Mouse (Mus musculus) hindbrain, postnatal 0 days (tissue): ENCODE data around the gene Vps4a. TPM values are rescaled to one million over a fixed set of nuclear protein-coding genes. Genes with fewer than 3 reads are reported as not detected.

Experiments used
- ATAC-seq: fragments of 200-750 bp; cut with Nextera tagmentation; 2 replicates; pipeline ENCODE4 v1.8.0; 2017; ENCODE audit warnings: mild to moderate bottlenecking, moderate TSS enrichment, moderate library complexity
- DNase-seq: peaks from one replicate; pipeline ENCODE4 v3.0.0-alpha.2; 2015; ENCODE audit warnings: low spot score
- H3K27ac ChIP-seq: fragments of 300-500 bp; sonication (generic); 2 replicates; pipeline ENCODE4 v1.5.1; 2014; ENCODE audit warnings: mild to moderate bottlenecking
- H3K27me3 ChIP-seq: fragments of 300-500 bp; sonication (generic); 2 replicates; pipeline ENCODE4 v1.6.1; 2014; ENCODE audit warnings: low read length, mixed read lengths; ENCODE audit not compliant: insufficient read depth
- H3K36me3 ChIP-seq: fragments of 300-500 bp; sonication (generic); 2 replicates; pipeline ENCODE4 v1.6.1; 2014; ENCODE audit warnings: low read length, mixed read lengths; ENCODE audit not compliant: insufficient read depth
- H3K4me1 ChIP-seq: fragments of 300-500 bp; sonication (generic); 2 replicates; pipeline ENCODE4 v1.6.1; 2014; ENCODE audit warnings: antibody characterized with exemption, low read length, mixed read lengths; ENCODE audit not compliant: insufficient read depth
- H3K4me2 ChIP-seq: fragments of 300-500 bp; sonication (generic); 2 replicates; pipeline ENCODE4 v1.6.1; 2014; ENCODE audit warnings: low read depth, mild to moderate bottlenecking, low read length, moderate library complexity, mixed read lengths
- H3K4me3 ChIP-seq: fragments of 300-500 bp; sonication (generic); 2 replicates; pipeline ENCODE4 v1.5.1; 2014; ENCODE audit warnings: low read length
- H3K9ac ChIP-seq: fragments of 300-500 bp; sonication (generic); replicated peaks from 2 replicates; pipeline ENCODE4 v1.6.1; 2014; ENCODE audit warnings: mild to moderate bottlenecking, low read length, moderate library complexity, mixed read lengths
- H3K9me3 ChIP-seq: fragments of 300-500 bp; sonication (generic); 2 replicates; pipeline ENCODE4 v1.6.1; 2016; ENCODE audit warnings: low read length, mixed read lengths
- CTCF ChIP-seq: IDR thresholded peaks from 2 replicates; pipeline ENCODE4 v1.5.1; 2016; ENCODE audit warnings: antibody characterized with exemption, control low read depth, low read depth
- WGBS: fragments of 180-500 bp; shearing (Covaris S2); extraction: QIAGEN DNeasy Blood & Tissue Kit; methylation state at CpG from one replicate; pipeline ENCODE4 v1.1.7; 2014; 5-methylcytosine and 5-hydroxymethylcytosine counted together
- polyA plus RNA-seq: library from polyadenylated mRNA; unstranded; fragments of >200 nt; fragmentation: Nextera tagmentation; extraction: Ambion mirVana; gene quantifications from 2 replicates; pipeline ENCODE4 v1.2.1, GENCODE M21; 2015
- total RNA-seq: library from RNA; depleted of rRNA; stranded (reverse); fragments of >200 nt; gene quantifications from 2 replicates; pipeline ENCODE4 v1.2.3, GENCODE M21; 2014; rRNA removed

Vps4a gene
- total and polyA plus RNA-seq, 2 experiments from 2014 or later, result 81.6 to 153 TPM

- DNase-seq, result no peak
- no peaks in the 10 kb centered on the region for H3K9me3 ChIP-seq
- TF ChIP-seq CTCF, result no peak
- no peak overlapping the region for H3K27ac ChIP-seq
- H3K36me3 ChIP-seq, result peaks cover 9% of the 10 kb centered on the region; the same call in 1 of the 2 replicates
- no peaks in the 10 kb centered on the region for H3K27me3 ChIP-seq
- H3K4me2 ChIP-seq, result no peak overlapping the region
- H3K9ac ChIP-seq, result no peak overlapping the region
- WGBS, result 95% methylated on average over 5 of the region's 5 CpGs
- no peak for ATAC-seq
- H3K4me1 ChIP-seq, result no peaks in the 10 kb centered on the region
- H3K4me3 ChIP-seq, result no peak overlapping the region
Measured at GRCm38 (mm10) chr8:107088526-107089063, 57.6 kb downstream of the Vps4a start.

DNA sequence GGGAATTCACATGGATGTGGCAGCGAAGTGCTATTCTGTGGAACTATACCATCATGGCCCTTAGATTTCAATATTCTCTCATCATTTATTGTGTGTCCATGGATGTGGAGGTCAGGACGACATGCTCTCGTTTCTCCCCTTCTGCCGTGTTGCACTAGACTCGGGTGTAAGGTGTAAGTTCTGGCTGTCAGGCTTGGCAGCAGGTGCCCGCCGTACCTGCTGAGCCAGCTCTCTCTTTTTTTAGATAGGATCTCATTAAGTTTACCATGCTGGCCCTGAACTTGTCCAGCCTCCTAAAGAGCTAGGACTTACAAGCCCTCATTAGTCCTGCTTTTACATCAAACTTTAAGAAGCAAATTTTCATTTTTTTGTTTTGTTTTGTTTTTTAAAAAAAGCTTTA lies 59.5 kb downstream of the Vps4a start:
- WGBS, result 96% methylated on average over 7 of the region's 7 CpGs
- Histone ChIP-seq H3K4me2 (no peak overlapping the region), H3K9me3 (no peaks in the 10 kb centered on the region), H3K27me3 (no peaks in the 10 kb centered on the region), H3K4me3 (no peak overlapping the region), H3K4me1 (peaks cover 3% of the 10 kb centered on the region; the same call in 1 of the 2 replicates), H3K9ac (no peak overlapping the region), H3K36me3 (peaks cover 9% of the 10 kb centered on the region; the same call in 1 of the 2 replicates), H3K27ac (no peak overlapping the region)
- no peak for TF ChIP-seq CTCF
- ATAC-seq (no peak), DNase-seq (no peak)

Other genes with a start within 250 kb of the Vps4a start
- 20.0 and 21.0 TPM in 2 replicates for gene Has3, start 161.0 kb upstream of the Vps4a start, total RNA-seq
- 0.63 and 1.2 TPM in 2 replicates for gene Has3, start 161.0 kb upstream of the Vps4a start, polyA plus RNA-seq
- 21.1 and 25.5 TPM in 2 replicates for gene Utp4, start 137.6 kb upstream of the Vps4a start, total RNA-seq
- gene Utp4, start 137.6 kb upstream of the Vps4a start, polyA plus RNA-seq, result 28.7 and 29.5 TPM in 2 replicates
- 7.3 and 8.7 TPM in 2 replicates for gene Sntb2, start 95.5 kb upstream of the Vps4a start, total RNA-seq
- 4.6 and 6.0 TPM in 2 replicates for gene Sntb2, start 95.5 kb upstream of the Vps4a start, polyA plus RNA-seq
- gene Pdf, start 17.4 kb downstream of the Vps4a start, total RNA-seq, result 57.7 and 68.8 TPM in 2 replicates
- gene Pdf, start 17.4 kb downstream of the Vps4a start, polyA plus RNA-seq, result 30.5 and 36.9 TPM in 2 replicates
- 47.9 and 48.8 TPM in 2 replicates for gene Cog8, start 25.5 kb downstream of the Vps4a start, total RNA-seq
- gene Cog8, start 25.5 kb downstream of the Vps4a start, polyA plus RNA-seq, result 33.0 and 33.2 TPM in 2 replicates
- 16.1 and 20.7 TPM in 2 replicates for gene Nip7, start 25.7 kb downstream of the Vps4a start, total RNA-seq
- 58.1 and 59.5 TPM in 2 replicates for gene Nip7, start 25.7 kb downstream of the Vps4a start, polyA plus RNA-seq
- not detected in 2 replicates for gene Tmed6, start 34.4 kb downstream of the Vps4a start, total RNA-seq
- gene Tmed6, start 34.4 kb downstream of the Vps4a start, polyA plus RNA-seq, result not detected in 2 replicates
- 15.5 TPM in 2 replicates for gene Terf2, start 65.3 kb downstream of the Vps4a start, total RNA-seq
- 22.9 and 23.2 TPM in 2 replicates for gene Terf2, start 65.3 kb downstream of the Vps4a start, polyA plus RNA-seq
- gene Cyb5b, start 119.4 kb downstream of the Vps4a start, total RNA-seq, result 89.5 and 95.2 TPM in 2 replicates
- 81.6 and 82.9 TPM in 2 replicates for gene Cyb5b, start 119.4 kb downstream of the Vps4a start, polyA plus RNA-seq